Mouse (Mus musculus): ENCODE measurements around the gene Col8a2. TPM values are rescaled to one million over a fixed set of nuclear protein-coding genes. Genes with fewer than 3 reads are reported as not detected.

Col8a2 gene
- total RNA-seq, 2 experiments from 2014 or later = 3.0 to 3.2 TPM

DNA sequence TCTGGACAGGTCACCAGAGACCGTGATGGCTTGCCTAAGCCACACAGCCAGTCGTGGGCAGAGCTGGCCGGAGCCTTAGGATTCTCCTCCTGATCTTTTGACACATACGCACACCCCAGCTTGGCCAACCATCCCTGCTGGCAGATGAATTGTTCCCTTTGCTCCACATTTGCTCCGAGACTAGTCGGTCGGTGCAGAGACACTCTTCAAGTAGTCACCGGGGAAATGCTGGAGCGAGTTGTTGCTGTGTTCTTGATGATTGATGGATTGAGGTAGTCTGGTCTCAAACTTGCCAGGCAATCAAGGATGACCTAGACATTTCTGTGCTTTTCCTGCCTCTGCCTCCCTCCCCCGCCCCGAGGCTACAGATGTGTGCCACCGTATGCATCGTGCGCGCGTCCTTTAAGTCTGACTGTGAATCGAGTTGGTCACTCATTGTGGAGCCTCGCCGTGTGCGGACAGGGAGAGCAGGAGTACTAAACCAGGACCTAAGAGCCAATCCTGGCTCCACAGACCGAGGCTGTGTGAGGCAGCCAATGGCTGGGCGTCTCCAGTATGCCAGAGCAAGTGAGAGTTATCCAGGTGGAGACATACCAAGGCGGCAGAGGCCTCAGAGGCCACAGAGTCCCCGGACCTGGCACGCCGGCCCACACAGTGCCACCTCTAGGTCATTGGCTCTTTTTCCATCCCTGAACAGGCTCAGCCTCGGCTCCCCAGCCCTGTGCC is 15.2 kb downstream of the Col8a2 start:
- DNase-seq = no peak

GRCm38 (mm10) chr4:126303877-126304276 is 17.3 kb downstream of the Col8a2 start:
- no peak for DNase-seq

- DNase-seq = no peak
These were observed 18.8 kb downstream of the Col8a2 start for GRCm38 (mm10) chr4:126305428-126305827.

DNA sequence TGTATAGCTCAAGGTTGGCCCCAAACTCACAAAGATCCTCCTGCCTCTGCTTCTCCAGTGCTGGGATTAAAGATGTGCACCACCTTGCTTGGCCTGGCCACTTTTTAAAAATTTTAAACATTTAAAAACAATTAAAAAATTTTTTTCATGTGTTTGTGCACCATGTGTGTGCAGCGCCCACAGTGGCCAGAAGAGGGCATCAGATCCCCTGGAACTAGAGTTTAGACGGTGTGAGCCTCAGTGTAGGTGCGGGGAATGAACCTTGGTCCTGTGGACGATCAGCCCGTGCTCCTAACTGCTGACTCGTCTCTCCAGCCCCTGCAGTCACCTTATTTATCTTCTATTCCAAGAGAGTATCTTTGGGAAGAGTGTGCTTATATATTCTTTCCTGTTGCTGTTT is 19.5 kb downstream of the Col8a2 start:
- no peak for DNase-seq

DNA sequence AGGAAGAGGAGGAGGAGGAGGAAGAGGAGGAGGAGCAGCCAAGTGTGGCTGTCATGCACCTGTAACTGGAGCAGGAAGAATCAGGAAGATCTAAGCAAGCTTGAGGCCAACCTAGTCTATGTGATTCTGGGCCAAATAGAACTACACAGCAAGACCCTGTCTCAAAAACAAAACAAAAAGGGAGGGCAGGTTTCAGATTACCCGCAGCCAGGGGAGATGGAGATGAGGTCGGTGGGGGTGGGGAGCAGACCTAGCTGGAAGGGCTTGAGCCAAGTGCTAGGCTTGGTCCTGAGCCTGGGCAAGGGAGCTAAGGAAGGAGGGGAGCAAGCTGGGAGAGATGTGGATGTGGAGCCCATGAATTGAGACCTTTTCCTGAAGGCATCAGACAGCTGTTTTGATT is 20.2 kb downstream of the Col8a2 start:
- no peak for DNase-seq

DNA sequence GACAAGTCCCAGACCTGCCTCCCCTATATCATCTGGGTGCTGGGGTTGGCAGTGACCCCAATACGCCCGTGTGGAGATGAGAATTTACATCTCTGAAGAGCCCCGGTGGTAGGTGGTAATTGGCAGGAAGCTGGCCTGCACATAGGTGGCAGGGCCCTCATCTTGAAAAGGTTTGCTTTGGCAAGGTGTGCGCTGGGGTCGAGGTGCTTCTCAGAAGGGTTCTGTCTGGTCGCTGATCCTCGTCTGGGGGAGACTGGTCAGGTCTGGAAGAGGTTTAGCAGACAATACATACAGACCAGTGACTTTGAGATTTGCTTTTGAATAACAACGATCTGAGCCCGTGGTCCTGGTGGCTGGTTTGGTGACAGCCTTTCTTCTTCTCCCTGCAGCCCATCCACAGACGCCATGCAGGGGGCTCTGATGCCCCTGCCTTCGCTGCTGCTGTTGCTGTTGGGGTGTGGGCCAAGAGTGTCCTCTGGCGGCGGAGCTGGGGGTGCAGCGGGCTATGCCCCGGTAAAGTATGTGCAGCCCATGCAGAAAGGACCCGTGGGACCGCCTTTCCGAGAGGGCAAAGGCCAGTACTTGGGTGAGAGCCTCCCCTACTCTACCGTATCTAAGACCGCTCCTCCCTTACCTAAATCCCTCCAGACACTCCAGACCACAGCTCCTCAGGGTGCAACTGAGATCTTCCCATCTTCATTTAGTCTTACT is 22.8 kb downstream of the Col8a2 start:
- peak in 1 of 2 experiments; percentile 43 for DNase-seq

DNA sequence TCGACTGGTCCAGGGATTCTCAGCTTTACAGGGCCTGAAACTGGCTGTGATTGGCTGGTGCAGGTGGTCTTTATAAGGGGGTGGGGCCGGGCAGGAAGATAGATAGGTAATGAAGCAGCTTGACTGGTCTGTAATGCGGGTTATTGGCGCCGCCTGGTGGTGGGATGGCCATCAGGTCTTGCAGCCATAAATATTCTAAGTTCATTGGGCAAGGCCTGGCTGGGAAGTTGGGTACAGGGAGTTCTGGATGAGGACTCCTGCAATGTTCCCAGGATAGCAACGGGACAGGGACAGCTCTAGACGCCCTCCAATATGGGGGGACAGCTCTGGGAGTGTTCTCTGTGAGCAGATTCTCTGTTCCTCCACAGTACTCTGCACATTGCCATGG is 23.3 kb downstream of the Col8a2 start:
- peak; percentile 88 to 90 for DNase-seq

DNA sequence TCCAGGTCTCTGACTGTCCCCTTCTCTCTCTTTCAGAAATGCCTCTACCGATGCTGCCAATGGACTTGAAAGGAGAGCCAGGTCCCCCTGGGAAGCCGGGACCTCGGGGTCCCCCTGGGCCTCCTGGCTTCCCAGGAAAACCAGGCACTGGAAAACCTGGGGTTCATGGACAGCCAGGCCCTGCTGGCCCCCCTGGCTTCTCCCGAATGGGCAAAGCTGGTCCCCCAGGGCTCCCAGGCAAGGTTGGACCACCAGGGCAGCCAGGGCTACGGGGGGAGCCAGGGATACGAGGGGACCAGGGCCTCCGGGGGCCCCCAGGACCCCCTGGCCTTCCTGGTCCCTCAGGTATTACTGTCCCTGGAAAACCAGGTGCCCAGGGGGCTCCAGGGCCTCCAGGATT is 23.8 kb downstream of the Col8a2 start:
- DNase-seq = no peak

- no peak for DNase-seq
These were observed 25.1 kb downstream of the Col8a2 start for GRCm38 (mm10) chr4:126311566-126312200.

GRCm38 (mm10) chr4:126313202-126313601 is 26.6 kb downstream of the Col8a2 start:
- DNase-seq = no peak

GRCm38 (mm10) chr4:126314393-126314792 is 27.8 kb downstream of the Col8a2 start:
- no peak for DNase-seq

DNA sequence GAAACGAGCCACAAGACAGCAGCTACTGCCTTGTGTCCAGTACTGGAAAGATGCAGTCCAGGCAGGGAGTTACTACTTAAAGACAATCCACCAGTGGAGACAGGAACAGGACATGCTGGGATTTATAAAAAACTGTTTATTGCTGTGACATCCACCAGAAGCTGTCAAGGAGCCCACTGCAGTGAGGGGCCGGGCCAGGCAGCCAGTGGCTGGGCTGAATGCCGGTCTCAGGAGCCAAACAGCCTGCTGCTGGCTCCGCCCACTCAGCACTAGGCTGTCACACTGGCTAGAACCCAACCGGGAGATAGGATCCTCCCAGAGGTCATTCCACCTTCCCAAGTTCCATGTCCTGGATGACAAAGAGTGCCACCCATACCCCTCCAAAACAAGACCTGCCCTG is 29.3 kb downstream of the Col8a2 start:
- DNase-seq = peak; percentile 36 to 53

GRCm38 (mm10) chr4:126316443-126317040 is 29.9 kb downstream of the Col8a2 start:
- peak in 1 of 2 experiments; percentile 32 for DNase-seq

- no peak for DNase-seq
These were observed 33.2 kb downstream of the Col8a2 start for GRCm38 (mm10) chr4:126319806-126320205.

GRCm38 (mm10) chr4:126321111-126321853 is 34.7 kb downstream of the Col8a2 start, which contains the start of gene Adprhl2:
Gene Adprhl2, minus strand, starts transcription at chr4:126321703.
- DNase-seq = peak; percentile 99 to 100

- no peak for DNase-seq
These were observed 35.4 kb downstream of the Col8a2 start for GRCm38 (mm10) chr4:126321854-126322511.

GRCm38 (mm10) chr4:126322646-126323045 is 36.1 kb downstream of the Col8a2 start:
- no peak for DNase-seq

- DNase-seq = no peak
These were observed 38.3 kb downstream of the Col8a2 start for GRCm38 (mm10) chr4:126324861-126325260.

- no peak for DNase-seq
These were observed 38.8 kb downstream of the Col8a2 start, which contains the start of gene Tekt2 for GRCm38 (mm10) chr4:126325281-126325861. Gene Tekt2, minus strand, starts transcription at chr4:126325688.

GRCm38 (mm10) chr4:126326036-126326435 is 39.4 kb downstream of the Col8a2 start:
- DNase-seq = no peak

GRCm38 (mm10) chr4:126330295-126330694 is 43.7 kb downstream of the Col8a2 start:
- no peak for DNase-seq
